Mouse (Mus musculus): Measurements from ENCODE around the gene Flywch2.

GRCm38 (mm10) chr17:23801627-23802026 is 15.7 kb upstream of the Flywch2 start:
- no peak for TF ChIP-seq GATA1 (IDR thresholded peaks at IDR 0.05; ENCODE audit: borderline replicate concordance, low read length)
- no peak for TF ChIP-seq FLI1 (IDR thresholded peaks at IDR 0.05; ENCODE audit: low read length)

Measured in megakaryocyte, embryonic 14.5 days (primary cell).